Mouse (Mus musculus) forebrain, postnatal 0 days (tissue): ENCODE measurements at regions not wholly inside any gene's neighbourhood (a gene's known extent, or its start where the extent isn't known, plus 50 kb on each side); places are given as distances from the start of the nearest gene placed in this dataset.
A peak's percentile ranks its signal among the peaks of the same experiment; 100 is the strongest.

Source experiments
- ATAC-seq: fragments of 200-750 bp; cut with Nextera tagmentation; 2 replicates; pipeline ENCODE4 v1.8.0; 2017; ENCODE audit warnings: mild to moderate bottlenecking, moderate library complexity
- DNase-seq: peaks from one replicate; pipeline ENCODE4 v3.0.0-alpha.2; 2015
- H3K27ac ChIP-seq: fragments of 300-500 bp; sonication (generic); 2 replicates; pipeline ENCODE4 v1.5.1; 2014; ENCODE audit warnings: low read depth, mild to moderate bottlenecking, antibody characterized with exemption, low read length, moderate library complexity, mixed read lengths
- H3K27me3 ChIP-seq: fragments of 300-500 bp; sonication (generic); 2 replicates; pipeline ENCODE4 v1.6.1; 2014; ENCODE audit warnings: mild to moderate bottlenecking, low read length, mixed read lengths; ENCODE audit not compliant: insufficient read depth
- H3K36me3 ChIP-seq: fragments of 300-500 bp; sonication (generic); 2 replicates; pipeline ENCODE4 v1.6.1; 2014; ENCODE audit warnings: mild to moderate bottlenecking, moderate library complexity; ENCODE audit not compliant: insufficient read depth
- H3K4me1 ChIP-seq: fragments of 300-500 bp; sonication (generic); 2 replicates; pipeline ENCODE4 v1.6.1; 2014; ENCODE audit warnings: antibody characterized with exemption; ENCODE audit not compliant: insufficient read depth
- H3K4me2 ChIP-seq: fragments of 300-500 bp; sonication (generic); 2 replicates; pipeline ENCODE4 v1.6.1; 2014; ENCODE audit warnings: low read depth, mild to moderate bottlenecking, moderate library complexity
- H3K4me3 ChIP-seq: fragments of 300-500 bp; sonication (generic); 2 replicates; pipeline ENCODE4 v1.5.1; 2014; ENCODE audit warnings: low read depth, low read length, mixed read lengths
- H3K9ac ChIP-seq: fragments of 300-500 bp; sonication (generic); 2 replicates; pipeline ENCODE4 v1.6.1; 2014; ENCODE audit warnings: mild to moderate bottlenecking
- H3K9me3 ChIP-seq: fragments of 300-500 bp; sonication (generic); 2 replicates; pipeline ENCODE4 v1.6.1; 2016; ENCODE audit warnings: low read length
- CTCF ChIP-seq: sonication (generic); IDR thresholded peaks from 2 replicates; pipeline ENCODE4 v1.5.1; 2016; ENCODE audit warnings: antibody characterized with exemption, control low read depth, low read depth
- WGBS: fragments of 180-500 bp; shearing (Covaris S2); extraction: QIAGEN DNeasy Blood & Tissue Kit; methylation state at CpG from one replicate; pipeline ENCODE4 v1.1.7; 2014; 5-methylcytosine and 5-hydroxymethylcytosine counted together

GRCm38 (mm10) chr9:122525621-122526055, 174.2 kb downstream of the Abhd5 start:
- Histone ChIP-seq H3K27me3 (no peaks in the 10 kb centered on the region), H3K9ac (no peak overlapping the region), H3K9me3 (no peaks in the 10 kb centered on the region), H3K4me1 (no peaks in the 10 kb centered on the region), H3K4me2 (no peak overlapping the region), H3K36me3 (no peaks in the 10 kb centered on the region), H3K4me3 (no peak overlapping the region), H3K27ac (no peak overlapping the region)
- 12% methylated on average over 10 of the region's 10 CpGs for WGBS
- no peak for TF ChIP-seq CTCF
- ATAC-seq, result peak; percentile 30; the same call in 1 of the 2 replicates
- peak; percentile 52 for DNase-seq

GRCm38 (mm10) chr9:122528267-122528666, 176.9 kb downstream of the Abhd5 start:
- Histone ChIP-seq H3K4me1 (no peaks in the 10 kb centered on the region), H3K4me2 (no peak overlapping the region), H3K27ac (no peak overlapping the region), H3K9ac (no peak overlapping the region), H3K9me3 (no peaks in the 10 kb centered on the region), H3K36me3 (no peaks in the 10 kb centered on the region), H3K4me3 (no peak overlapping the region), H3K27me3 (no peaks in the 10 kb centered on the region; the same call in 1 of the 2 replicates)
- 56% methylated on average over 6 of the region's 6 CpGs for WGBS
- ATAC-seq (peak; percentile 60), DNase-seq (peak; percentile 22)
- no peak for TF ChIP-seq CTCF

GRCm38 (mm10) chr9:122529721-122530120, 178.3 kb downstream of the Abhd5 start:
- Histone ChIP-seq H3K36me3 (no peaks in the 10 kb centered on the region), H3K27ac (no peak overlapping the region), H3K27me3 (no peaks in the 10 kb centered on the region; the same call in 1 of the 2 replicates), H3K4me1 (peaks cover 9% of the 10 kb centered on the region), H3K4me3 (no peak overlapping the region), H3K9me3 (no peaks in the 10 kb centered on the region), H3K9ac (no peak overlapping the region), H3K4me2 (no peak overlapping the region)
- ATAC-seq (no peak), DNase-seq (no peak)
- TF ChIP-seq CTCF, result no peak

- no peak for DNase-seq
- no peak for TF ChIP-seq CTCF
Observed at GRCm38 (mm10) chr9:122531806-122532205, 180.4 kb downstream of the Abhd5 start.

GRCm38 (mm10) chr9:122534121-122534814, 182.9 kb downstream of the Abhd5 start:
- WGBS, result 13% methylated on average over 15 of the region's 15 CpGs
- H3K9me3 ChIP-seq, result no peaks in the 10 kb centered on the region
- H3K4me3 ChIP-seq, result no peak overlapping the region
- H3K4me1 ChIP-seq, result peaks cover 9% of the 10 kb centered on the region
- DNase-seq (peak; percentile 78), ATAC-seq (peak; percentile 47; the same call in 1 of the 2 replicates)
- no peak overlapping the region for H3K9ac ChIP-seq
- TF ChIP-seq CTCF, result no peak
- no peaks in the 10 kb centered on the region; the same call in 1 of the 2 replicates for H3K27me3 ChIP-seq
- H3K27ac ChIP-seq, result no peak overlapping the region
- no peaks in the 10 kb centered on the region for H3K36me3 ChIP-seq
- H3K4me2 ChIP-seq, result peak overlapping the region; percentile 22

More at GRCm38 (mm10) chr9:122531806-122532205, 180.4 kb downstream of the Abhd5 start:
- Histone ChIP-seq H3K27ac (no peak overlapping the region), H3K36me3 (no peaks in the 10 kb centered on the region), H3K27me3 (no peaks in the 10 kb centered on the region; the same call in 1 of the 2 replicates), H3K4me3 (no peak overlapping the region), H3K4me1 (peaks cover 9% of the 10 kb centered on the region), H3K9me3 (no peaks in the 10 kb centered on the region), H3K4me2 (no peak overlapping the region), H3K9ac (no peak overlapping the region)
- ATAC-seq, result no peak
- 78% methylated on average over 2 of the region's 2 CpGs for WGBS

- WGBS, result 60% methylated on average over 2 of the region's 2 CpGs
- no peaks in the 10 kb centered on the region for H3K36me3 ChIP-seq
- H3K27me3 ChIP-seq, result no peaks in the 10 kb centered on the region; the same call in 1 of the 2 replicates
- H3K4me2 ChIP-seq, result no peak overlapping the region
- ATAC-seq (0 out of 2 replicates have a peak, but pooled peaks have one; percentile 23), DNase-seq (no peak)
- H3K4me3 ChIP-seq, result no peak overlapping the region
- H3K4me1 ChIP-seq, result peaks cover 9% of the 10 kb centered on the region
- no peaks in the 10 kb centered on the region for H3K9me3 ChIP-seq
- no peak for TF ChIP-seq CTCF
- no peak overlapping the region for H3K27ac ChIP-seq
- H3K9ac ChIP-seq, result no peak overlapping the region
Observed at GRCm38 (mm10) chr9:122534965-122535364, 183.6 kb downstream of the Abhd5 start.

- TF ChIP-seq CTCF, result no peak
Observed at GRCm38 (mm10) chr9:122540091-122540490, 188.7 kb downstream of the Abhd5 start.

More at GRCm38 (mm10) chr9:122540091-122540490, 188.7 kb downstream of the Abhd5 start:
- DNase-seq (no peak), ATAC-seq (no peak)
- Histone ChIP-seq H3K36me3 (no peaks in the 10 kb centered on the region), H3K4me3 (no peak overlapping the region), H3K4me2 (no peak overlapping the region), H3K27ac (no peak overlapping the region), H3K4me1 (no peaks in the 10 kb centered on the region), H3K9ac (no peak overlapping the region), H3K27me3 (no peaks in the 10 kb centered on the region), H3K9me3 (no peaks in the 10 kb centered on the region)
- 57% methylated on average over 3 of the region's 3 CpGs for WGBS
